Mouse (Mus musculus): ENCODE measurements around the gene Kcnq2. TPM values are rescaled to one million over a fixed set of nuclear protein-coding genes. Genes with fewer than 3 reads are reported as not detected.

The Kcnq2 gene
- total and polyA plus RNA-seq, 3 experiments = 0.05 to 0.23 TPM; not detected in 1

DNA sequence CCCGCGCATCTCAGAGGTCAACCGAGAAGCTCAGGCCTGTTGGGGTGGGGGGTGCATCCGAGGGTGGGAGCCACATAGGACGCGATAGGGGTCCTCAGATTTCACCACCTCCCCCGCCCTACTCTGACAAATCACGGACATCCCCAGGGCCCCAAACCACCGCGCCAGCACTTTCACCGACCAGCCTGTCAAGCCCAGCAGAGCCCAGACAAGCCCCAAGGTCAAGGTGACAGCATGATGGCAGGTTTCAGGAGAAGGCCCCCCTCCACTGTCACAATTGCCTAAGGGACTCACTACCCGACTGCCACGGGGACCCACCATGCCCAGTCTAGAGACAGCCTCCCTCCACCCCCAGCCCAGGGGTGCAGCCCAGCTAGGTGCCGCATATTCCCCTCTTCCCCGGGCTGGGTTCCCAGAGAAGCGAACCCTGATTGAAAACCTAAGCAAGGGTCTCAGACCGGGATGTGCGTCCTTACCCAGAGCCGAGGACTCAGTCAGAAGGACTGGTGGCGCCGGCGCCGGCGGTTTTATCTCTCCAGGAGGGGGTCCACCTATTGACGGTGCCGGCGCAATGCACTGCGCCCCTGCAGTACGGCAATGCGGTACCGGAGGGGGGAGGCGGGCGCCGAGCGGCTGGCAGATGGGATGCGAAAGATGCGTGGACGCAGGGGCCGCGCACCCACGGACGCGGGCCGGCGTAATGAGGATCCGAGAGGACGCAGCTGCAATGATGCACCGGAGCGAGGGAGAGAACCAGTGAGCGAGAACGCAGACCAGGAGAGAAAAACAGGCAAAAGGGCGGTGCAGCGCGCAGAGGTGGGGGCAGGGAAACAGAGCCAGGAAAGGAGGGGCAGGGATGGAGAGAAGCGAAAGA lies 21.4 kb upstream of the Kcnq2 start, which contains the start of gene Eef1a2:
Gene Eef1a2 (minus strand): TSS at position 767 of the 874 bp plus-strand sequence.
- peak within 1 kb of the TSS; percentile 96 for H3K27ac ChIP-seq
- WGBS = 4% methylated on average over 55 of the region's 55 CpGs
- intact Hi-C loops (cut with DNase I) = loop anchor here (10.0 kb wide), 1 partner anchor 438 kb away; the partner anchor contains the start of genes Prpf6, Samd10 and Zfp512b
- H3K27me3 ChIP-seq (ENCODE audit: control insufficient read depth, insufficient read depth, low read length) = peaks cover 3% of the 10 kb centered on the region; the same call in 1 of the 2 replicates
- H3K36me3 ChIP-seq (ENCODE audit: control insufficient read depth, insufficient read depth, low read length) = peaks cover 5% of the 10 kb centered on the region; the same call in 1 of the 2 replicates
- no peaks in the 10 kb centered on the region for H3K79me2 ChIP-seq (replicated peaks; ENCODE audit: control insufficient read depth, insufficient read depth, low read length)
- H3K4me3 ChIP-seq = peak within 1 kb of the TSS; percentile 61
- peaks cover 16% of the 10 kb centered on the region for H3K4me1 ChIP-seq (ENCODE audit: control insufficient read depth, insufficient read depth, low read length)
- peak within 1 kb of the TSS; percentile 92 for H3K9ac ChIP-seq (ENCODE audit: low read depth, low read length)
- TF ChIP-seq POLR2A (IDR thresholded peaks at IDR 0.05; ENCODE audit: insufficient read depth, low read depth, low read length) (peak; percentile 74), EP300 (IDR thresholded peaks at IDR 0.05; ENCODE audit: insufficient read depth, low read depth, low read length) (no peak), CTCF (IDR thresholded peaks at IDR 0.05) (peak; percentile 49)
- peak; percentile 72 to 74 for DNase-seq

DNA sequence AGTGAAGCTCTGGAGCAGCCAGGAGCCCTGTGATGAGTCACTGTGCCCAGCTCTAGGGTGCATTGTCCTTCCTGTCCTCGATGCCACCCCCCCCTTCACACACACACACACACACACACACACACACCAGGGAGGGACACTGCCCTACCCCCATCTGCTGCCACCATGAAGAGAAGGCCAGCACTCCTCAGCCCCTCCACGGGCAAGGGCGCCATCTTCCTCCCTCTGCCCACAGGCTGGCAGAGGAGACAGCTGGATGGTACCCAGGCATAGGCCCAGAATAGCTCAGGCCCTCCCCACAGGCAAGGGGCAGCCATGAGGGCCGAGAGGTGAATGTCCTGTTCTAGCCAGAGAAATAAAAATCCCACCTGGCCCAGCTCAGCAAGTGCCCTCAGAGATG lies 20.7 kb upstream of the Kcnq2 start:
- Histone ChIP-seq H3K4me1 (ENCODE audit: control insufficient read depth, insufficient read depth, low read length) (peaks cover 17% of the 10 kb centered on the region), H3K27me3 (ENCODE audit: control insufficient read depth, insufficient read depth, low read length) (peaks cover 3% of the 10 kb centered on the region; the same call in 1 of the 2 replicates), H3K4me3 (peak overlapping the region; percentile 61), H3K9ac (ENCODE audit: low read depth, low read length) (peak overlapping the region; percentile 92), H3K27ac (peak overlapping the region; percentile 96), H3K79me2 (replicated peaks; ENCODE audit: control insufficient read depth, insufficient read depth, low read length) (no peaks in the 10 kb centered on the region), H3K36me3 (ENCODE audit: control insufficient read depth, insufficient read depth, low read length) (peaks cover 6% of the 10 kb centered on the region; the same call in 1 of the 2 replicates)
- WGBS = 54% methylated on average over 4 of the region's 4 CpGs
- TF ChIP-seq POLR2A (IDR thresholded peaks at IDR 0.05; ENCODE audit: insufficient read depth, low read depth, low read length) (no peak; the same call in 1 of the 2 replicates), CTCF (IDR thresholded peaks at IDR 0.05) (no peak), EP300 (IDR thresholded peaks at IDR 0.05; ENCODE audit: insufficient read depth, low read depth, low read length) (no peak)
- intact Hi-C loops (cut with DNase I) = loop anchor here (10.0 kb wide), 1 partner anchor 439 kb away; the partner anchor contains the start of genes Prpf6, Samd10 and Zfp512b
- peak; percentile 53 to 63 for DNase-seq

DNA sequence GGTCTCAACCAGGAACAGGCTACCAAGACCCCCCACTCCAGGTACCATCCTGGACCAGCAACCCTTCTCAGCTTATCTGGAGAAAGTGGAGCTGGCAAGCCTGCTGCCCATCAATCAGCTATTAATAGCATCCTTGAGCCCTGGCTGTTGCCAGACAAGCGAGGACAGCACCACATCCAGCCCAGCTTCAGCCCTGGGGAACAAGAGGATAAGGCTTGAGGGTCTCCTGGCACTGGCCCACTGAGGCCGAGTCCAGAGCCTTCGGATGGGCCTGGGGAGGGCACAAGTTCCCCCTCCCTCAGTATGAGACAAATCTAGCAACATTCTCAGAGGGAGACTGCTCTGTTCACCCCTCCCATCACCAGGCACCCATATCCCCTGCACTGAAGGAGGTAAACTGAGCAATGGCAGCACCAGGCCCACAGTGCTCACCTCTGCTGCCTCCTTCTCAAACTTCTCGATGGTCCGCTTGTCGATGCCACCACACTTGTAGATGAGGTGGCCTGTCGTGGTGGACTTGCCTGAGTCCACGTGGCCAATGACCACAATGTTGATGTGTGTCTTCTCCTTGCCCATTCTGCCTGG lies 19.8 kb upstream of the Kcnq2 start:
- peaks cover 6% of the 10 kb centered on the region; the same call in 1 of the 2 replicates for H3K36me3 ChIP-seq (ENCODE audit: control insufficient read depth, insufficient read depth, low read length)
- peak overlapping the region; percentile 96 for H3K27ac ChIP-seq
- H3K4me1 ChIP-seq (ENCODE audit: control insufficient read depth, insufficient read depth, low read length) = peaks cover 15% of the 10 kb centered on the region
- H3K79me2 ChIP-seq (replicated peaks; ENCODE audit: control insufficient read depth, insufficient read depth, low read length) = no peaks in the 10 kb centered on the region
- H3K9ac ChIP-seq (ENCODE audit: low read depth, low read length) = peak overlapping the region; percentile 11
- 51% methylated on average over 8 of the region's 8 CpGs for WGBS
- TF ChIP-seq POLR2A (IDR thresholded peaks at IDR 0.05; ENCODE audit: insufficient read depth, low read depth, low read length) = no peak
- intact Hi-C loops (cut with DNase I) = loop anchor here (10.0 kb wide), 1 partner anchor 440 kb away; the partner anchor contains the start of genes Prpf6, Samd10 and Zfp512b
- peak in 1 of 2 experiments; percentile 51 for DNase-seq
- H3K4me3 ChIP-seq = peak overlapping the region; percentile 61
- H3K27me3 ChIP-seq (ENCODE audit: control insufficient read depth, insufficient read depth, low read length) = peaks cover 3% of the 10 kb centered on the region; the same call in 1 of the 2 replicates

DNA sequence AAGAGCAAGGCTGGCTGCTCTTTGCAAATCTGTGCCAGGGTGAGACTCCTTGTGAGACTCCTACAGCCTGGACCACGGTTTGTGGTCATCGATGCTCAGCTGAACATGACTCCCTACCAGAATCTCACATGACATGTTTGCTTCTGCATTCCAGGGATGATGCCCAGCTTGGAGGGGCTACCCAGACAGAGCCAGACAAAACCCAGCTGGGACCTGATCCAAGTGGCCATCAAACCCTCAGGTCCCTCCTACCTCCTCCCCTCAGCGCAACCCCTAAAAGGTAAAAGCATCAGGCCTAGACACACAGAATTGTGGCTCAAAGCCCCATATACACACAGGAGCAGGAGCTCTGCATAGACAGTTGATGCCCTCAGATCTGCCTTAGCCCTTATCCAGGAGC lies 19.3 kb upstream of the Kcnq2 start:
- Histone ChIP-seq H3K27ac (peak overlapping the region; percentile 96; the same call in 1 of the 2 replicates), H3K4me1 (ENCODE audit: control insufficient read depth, insufficient read depth, low read length) (peaks cover 10% of the 10 kb centered on the region; the same call in 1 of the 2 replicates), H3K27me3 (ENCODE audit: control insufficient read depth, insufficient read depth, low read length) (peaks cover 3% of the 10 kb centered on the region; the same call in 1 of the 2 replicates), H3K36me3 (ENCODE audit: control insufficient read depth, insufficient read depth, low read length) (peaks cover 6% of the 10 kb centered on the region; the same call in 1 of the 2 replicates), H3K79me2 (replicated peaks; ENCODE audit: control insufficient read depth, insufficient read depth, low read length) (no peaks in the 10 kb centered on the region), H3K9ac (ENCODE audit: low read depth, low read length) (no peak overlapping the region), H3K4me3 (peak overlapping the region; percentile 61)
- intact Hi-C loops (cut with DNase I) = loop anchor here (10.0 kb wide), 1 partner anchor 440 kb away; the partner anchor contains the start of genes Prpf6, Samd10 and Zfp512b
- WGBS = 56% methylated on average over 3 of the region's 3 CpGs
- TF ChIP-seq CTCF (IDR thresholded peaks at IDR 0.05) (no peak), EP300 (IDR thresholded peaks at IDR 0.05; ENCODE audit: insufficient read depth, low read depth, low read length) (no peak), POLR2A (IDR thresholded peaks at IDR 0.05; ENCODE audit: insufficient read depth, low read depth, low read length) (0 out of 2 replicates have a peak, but pooled peaks have one; percentile 5)
- no peak for DNase-seq

DNA sequence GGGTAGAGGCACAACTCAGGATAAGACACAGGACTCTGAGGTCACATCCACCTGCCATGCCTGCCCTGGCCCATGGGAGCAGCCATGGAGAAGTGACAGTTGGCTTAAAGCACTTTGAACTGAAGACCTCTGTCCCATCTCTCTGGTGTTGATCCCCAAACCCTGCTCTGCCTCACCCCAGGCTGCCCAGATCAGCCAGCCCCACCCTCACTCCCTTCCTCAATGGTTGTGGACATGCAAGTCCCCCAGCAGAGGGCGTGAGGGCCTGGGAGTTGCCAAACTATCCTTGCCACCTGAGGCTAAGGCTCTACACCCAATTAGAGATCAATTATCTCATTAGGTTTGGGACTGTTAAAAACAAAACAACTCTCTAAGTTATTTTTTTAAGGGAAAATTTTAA lies 18.7 kb upstream of the Kcnq2 start:
- Histone ChIP-seq H3K36me3 (ENCODE audit: control insufficient read depth, insufficient read depth, low read length) (peaks cover 6% of the 10 kb centered on the region; the same call in 1 of the 2 replicates), H3K79me2 (replicated peaks; ENCODE audit: control insufficient read depth, insufficient read depth, low read length) (no peaks in the 10 kb centered on the region), H3K27ac (no peak overlapping the region), H3K4me3 (peak overlapping the region; percentile 61; the same call in 1 of the 2 replicates), H3K9ac (ENCODE audit: low read depth, low read length) (no peak overlapping the region), H3K4me1 (ENCODE audit: control insufficient read depth, insufficient read depth, low read length) (peaks cover 8% of the 10 kb centered on the region; the same call in 1 of the 2 replicates), H3K27me3 (ENCODE audit: control insufficient read depth, insufficient read depth, low read length) (peaks cover 3% of the 10 kb centered on the region; the same call in 1 of the 2 replicates)
- TF ChIP-seq CTCF (IDR thresholded peaks at IDR 0.05) (peak; percentile 69), EP300 (IDR thresholded peaks at IDR 0.05; ENCODE audit: insufficient read depth, low read depth, low read length) (no peak)
- peak; percentile 24 to 46 for DNase-seq
- 4% methylated on average over 1 of the region's 1 CpGs for WGBS
- intact Hi-C loops (cut with DNase I) = loop anchor here (10.0 kb wide), 1 partner anchor 441 kb away; the partner anchor contains the start of genes Prpf6, Samd10 and Zfp512b
